Mouse (Mus musculus): ENCODE data around the gene Ppp1r14a.

The Ppp1r14a gene

DNA sequence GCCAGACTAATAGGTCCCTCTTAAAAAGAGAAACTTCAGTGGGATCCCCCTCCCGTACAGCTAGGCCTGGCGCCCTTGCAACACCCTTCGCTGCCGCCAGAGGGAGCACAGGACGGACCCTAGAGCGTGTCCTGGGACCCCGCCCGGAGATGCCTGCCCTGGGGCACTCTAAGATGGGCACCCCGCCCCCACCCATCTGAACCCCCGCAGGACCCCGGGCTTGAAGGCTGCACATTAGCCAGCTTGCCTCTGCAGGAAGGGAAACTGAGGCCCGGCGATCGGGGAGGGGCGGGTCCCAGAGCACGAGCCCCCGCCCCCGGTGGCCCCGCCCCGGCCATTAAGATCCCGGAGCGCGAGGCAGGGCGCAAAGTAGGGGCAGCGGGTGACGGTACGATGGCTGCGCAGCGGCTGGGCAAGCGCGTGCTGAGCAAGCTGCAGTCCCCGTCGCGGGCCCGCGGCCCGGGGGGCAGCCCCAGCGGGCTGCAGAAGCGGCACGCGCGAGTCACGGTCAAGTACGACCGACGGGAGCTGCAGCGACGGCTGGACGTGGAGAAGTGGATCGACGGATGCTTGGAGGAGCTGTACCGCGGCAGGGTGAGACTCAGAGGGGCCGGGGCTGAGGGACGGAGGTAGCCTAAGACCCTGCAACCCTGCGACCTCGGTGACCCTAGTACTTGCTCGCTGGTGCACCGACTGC, at the start of gene Ppp1r14a:
Gene Ppp1r14a (plus strand): TSS at position 367 of the 697 bp plus-strand sequence.
- peak; percentile 89 for DNase-seq

GRCm38 (mm10) chr7:29244732-29245416, 44.2 kb upstream of the Ppp1r14a start:
- DNase-seq: peak; percentile 41

- no peak for DNase-seq
Measured at GRCm38 (mm10) chr7:29246015-29246414, 43.1 kb upstream of the Ppp1r14a start.

DNA sequence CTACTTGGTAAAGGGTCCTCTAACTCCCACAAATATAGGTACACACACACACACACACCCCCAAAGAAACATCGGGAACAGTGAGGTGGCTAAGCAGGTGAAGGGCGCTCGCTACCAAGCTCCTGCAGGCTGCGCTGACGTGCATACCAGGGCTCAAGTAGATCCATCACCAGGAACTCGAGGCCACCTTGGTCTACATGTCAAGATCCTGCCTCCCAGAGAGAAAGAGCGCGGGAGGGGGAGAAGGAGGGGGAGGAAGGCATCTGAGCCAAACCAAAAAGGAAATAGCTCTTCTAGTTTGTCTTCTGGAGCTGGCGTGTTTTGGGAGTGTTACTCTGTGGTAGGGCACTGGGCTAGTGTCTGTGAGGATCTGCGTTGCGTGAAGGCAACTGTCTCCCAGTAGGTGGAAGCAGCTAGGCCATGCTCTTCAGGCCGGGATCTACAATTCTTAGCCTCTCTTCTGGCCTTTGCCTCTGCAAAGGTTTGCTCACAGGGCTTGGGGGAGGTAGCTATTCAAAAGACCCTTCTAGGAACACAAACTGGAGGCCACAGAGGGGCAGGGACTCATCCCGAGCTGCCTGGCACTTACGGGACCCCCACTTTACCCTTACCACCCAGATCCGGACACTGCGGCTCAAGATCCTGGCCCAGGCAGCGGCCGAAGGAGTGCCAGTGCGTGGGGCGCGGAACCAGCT, 42.3 kb upstream of the Ppp1r14a start:
- no peak for DNase-seq

- peak; percentile 89 for DNase-seq
Measured at GRCm38 (mm10) chr7:29247314-29247700, 41.8 kb upstream of the Ppp1r14a start.

DNA sequence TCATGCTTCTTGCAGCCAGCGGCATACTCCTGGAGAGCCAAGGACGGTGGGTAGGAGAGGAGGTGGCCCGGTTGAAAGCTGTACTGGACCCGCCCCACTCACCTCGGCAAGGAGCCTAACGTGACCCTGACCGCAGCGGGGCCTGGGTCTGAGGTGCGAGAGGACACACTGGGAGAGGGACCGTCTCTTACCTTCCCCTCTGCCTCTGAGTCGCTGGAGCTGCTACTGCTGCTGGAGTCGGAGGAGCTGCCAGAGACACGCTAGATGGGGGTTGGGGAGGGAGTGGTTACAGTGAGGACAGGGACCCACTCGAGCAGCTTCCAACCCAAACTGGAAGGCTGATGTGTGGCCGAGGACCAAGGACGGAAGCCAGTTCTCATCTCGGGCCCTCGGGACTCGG, 41.4 kb upstream of the Ppp1r14a start:
- DNase-seq: peak; percentile 32

GRCm38 (mm10) chr7:29248261-29248841, 40.8 kb upstream of the Ppp1r14a start, which contains the start of gene 2200002D01Rik:
TSS of gene 2200002D01Rik (minus strand) at chr7:29248466.
- peak; percentile 46 for DNase-seq

- no peak for DNase-seq
Measured at GRCm38 (mm10) chr7:29251166-29251565, 37.9 kb upstream of the Ppp1r14a start.

DNA sequence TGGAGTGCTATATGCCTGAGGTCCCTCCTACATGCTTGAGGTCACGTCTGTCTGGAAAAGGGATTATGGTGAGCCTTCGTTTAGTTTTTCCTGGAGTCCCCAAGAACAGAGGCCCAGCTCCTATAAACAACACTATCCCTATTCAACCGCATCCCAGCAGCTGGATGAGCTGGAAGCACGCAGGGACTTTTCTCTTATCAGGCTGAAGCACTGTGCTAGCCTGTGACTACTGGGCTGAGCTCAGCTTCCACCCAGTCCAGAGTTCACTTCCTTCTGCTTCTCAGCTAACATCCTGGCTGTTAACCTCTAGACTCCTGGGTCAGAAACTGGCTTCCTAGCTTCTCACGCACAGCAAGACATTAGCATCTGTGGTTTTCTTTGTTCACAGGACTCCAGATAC, 35.3 kb upstream of the Ppp1r14a start:
- no peak for DNase-seq

DNA sequence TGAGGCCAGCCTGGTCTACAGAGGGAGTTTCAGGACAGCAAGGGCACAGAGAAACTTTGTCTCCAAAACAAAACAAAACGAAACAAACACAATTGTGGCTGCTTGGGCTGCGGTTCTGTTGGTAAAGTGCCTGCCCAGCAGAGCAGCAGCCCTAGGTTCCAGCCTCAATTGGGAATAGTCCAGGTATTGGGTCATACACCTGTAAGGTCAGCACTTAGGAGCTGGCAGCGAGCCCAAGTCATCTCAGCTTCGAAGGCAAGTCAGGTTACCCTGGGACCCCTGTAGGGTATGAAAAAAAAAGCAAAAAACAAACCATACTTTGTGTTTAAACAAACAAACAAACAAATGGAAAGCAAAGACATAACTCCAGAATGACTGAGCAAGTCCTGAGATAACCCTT, 33.2 kb upstream of the Ppp1r14a start:
- DNase-seq: no peak

- peak; percentile 79 for DNase-seq
Measured at GRCm38 (mm10) chr7:29257368-29257767, 31.7 kb upstream of the Ppp1r14a start.

DNA sequence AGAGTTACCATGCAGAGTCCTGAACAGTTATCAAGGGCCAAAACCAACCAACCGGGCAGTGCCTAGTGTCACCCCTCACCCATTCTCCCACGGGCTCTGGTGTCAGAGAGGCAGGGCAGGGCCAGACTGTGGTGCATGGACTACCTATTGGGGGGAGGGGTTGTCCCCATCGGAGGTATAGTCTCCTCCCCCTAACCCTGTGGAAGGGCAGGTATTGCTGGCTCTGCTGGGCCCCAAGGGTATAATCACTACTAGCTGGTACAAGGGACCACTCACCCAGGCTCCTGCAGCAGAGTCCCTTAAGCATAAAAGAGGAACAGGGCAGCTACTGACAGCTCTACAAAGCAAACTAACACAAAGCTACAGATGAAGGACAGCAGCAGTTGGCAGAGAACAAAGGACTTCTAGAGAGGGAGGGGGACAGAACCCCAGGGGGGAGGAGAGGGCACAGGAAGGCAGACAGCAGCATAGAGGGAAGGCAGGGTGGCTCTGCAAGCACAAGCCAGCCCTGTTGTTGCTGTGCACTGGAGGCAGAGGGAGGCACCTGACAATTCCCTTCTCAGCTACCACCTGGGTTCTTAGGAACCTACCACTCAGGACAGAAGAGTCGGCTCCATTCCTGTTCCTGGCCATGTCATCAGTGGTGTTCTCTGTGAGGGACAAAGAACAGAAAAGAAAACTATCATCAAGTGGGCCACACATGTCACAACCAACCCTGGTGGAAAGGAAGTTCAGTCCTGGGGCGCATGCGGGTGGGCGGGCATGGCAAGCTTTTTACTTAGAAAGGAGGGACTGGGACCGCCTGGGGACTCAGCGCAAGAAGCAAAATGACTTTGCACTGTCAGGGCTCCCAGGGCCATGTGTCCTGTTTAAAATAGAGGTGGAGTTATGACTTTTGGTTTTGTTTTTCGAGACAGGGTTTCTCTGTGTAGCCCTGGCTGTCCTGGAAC, 29.1 kb upstream of the Ppp1r14a start:
- DNase-seq: no peak

GRCm38 (mm10) chr7:29262151-29262550, 27.0 kb upstream of the Ppp1r14a start:
- DNase-seq: no peak

GRCm38 (mm10) chr7:29263831-29264230, 25.3 kb upstream of the Ppp1r14a start:
- DNase-seq: no peak

DNA sequence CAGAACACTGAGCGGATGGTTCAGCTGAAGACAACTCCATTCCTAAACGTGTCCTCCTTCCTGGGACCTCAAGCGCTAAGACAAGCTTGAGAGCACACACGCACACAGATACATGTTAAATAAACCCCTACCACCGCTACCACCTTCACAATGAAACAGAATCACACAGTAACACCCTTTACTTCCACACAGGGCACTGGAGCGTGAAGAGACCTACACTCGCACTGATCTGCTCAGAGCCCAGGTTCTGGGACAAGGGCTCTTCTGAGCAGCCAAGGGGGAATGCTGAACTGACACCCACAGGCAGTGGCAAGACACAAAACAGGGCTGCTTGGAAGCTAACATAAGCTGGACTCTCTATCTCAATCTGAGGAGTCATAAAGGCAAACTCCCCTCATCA, 23.5 kb upstream of the Ppp1r14a start:
- no peak for DNase-seq

DNA sequence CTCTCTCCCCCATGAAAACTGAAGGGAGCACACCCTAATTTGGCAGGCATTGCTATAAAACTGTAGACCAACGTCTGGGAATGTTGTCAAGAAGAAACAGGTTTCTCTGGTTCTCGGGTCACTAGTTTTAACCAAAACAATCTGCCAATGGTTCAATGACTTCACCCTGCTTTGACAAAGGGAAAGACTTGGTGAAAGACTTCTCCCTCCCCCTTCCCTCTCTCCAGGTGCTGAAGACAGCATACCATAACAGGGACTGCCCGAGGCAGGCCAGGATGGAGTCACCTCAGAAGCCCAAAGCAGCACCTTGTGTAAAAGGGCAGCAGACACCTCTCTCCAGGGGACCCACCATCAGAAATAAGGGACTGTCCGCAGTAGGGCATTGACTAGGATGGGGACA, 22.2 kb upstream of the Ppp1r14a start:
- DNase-seq: no peak

DNA sequence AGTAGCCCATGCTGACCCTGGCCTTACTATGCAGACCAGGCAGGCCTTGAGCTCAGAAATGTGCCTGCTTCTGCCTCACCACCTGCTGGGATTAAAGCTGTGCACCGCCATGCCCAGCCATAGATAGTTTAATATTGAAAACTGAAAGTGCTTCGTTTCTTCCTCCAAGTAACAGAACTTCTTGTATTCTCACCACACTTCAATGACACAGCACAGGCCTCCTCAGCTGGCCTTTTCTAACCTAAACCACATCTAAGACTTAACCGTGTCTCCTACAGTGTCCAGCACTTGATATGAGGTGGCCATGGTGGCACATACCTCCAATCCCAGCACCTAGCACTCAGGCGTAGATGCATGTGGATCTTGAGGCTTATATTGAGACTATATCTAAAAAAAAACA, 18.7 kb upstream of the Ppp1r14a start:
- DNase-seq: no peak

DNA sequence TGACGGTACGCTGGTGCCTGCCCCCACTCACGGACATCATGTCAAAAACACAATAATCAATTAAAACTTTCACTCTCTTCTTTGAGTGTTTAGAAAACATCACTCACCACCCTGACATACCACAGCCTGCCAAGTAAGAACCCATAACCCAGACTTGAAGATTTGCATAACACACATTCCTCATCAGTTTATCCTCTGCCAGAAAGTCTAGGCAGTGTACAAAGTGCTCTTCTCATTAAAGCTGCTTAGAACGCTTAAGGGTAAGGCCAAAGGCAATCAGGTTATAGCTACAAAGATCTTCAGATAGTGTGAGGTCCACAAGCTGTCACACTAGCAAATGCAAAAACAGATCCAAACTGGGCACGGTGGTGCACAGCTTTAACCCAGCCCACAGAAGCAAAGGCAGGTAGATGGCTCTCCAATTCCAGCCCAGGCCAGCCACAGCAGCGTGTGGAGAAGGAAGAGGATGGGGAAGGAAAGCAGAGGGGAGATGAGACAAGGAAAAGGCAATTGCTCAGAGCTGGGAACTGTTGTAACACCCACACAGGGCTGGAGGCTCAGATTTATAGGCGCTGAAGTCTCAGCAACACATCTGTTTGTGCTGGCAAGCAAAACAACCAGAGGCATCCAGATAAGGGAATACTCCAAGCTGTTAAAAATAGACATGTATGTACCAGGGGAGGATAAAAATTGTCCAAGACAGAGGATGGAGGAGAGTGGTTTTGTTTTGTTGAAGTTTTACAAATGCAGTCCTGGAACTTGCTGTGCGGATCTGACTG, 17.2 kb upstream of the Ppp1r14a start:
- no peak for DNase-seq

GRCm38 (mm10) chr7:29276715-29277114, 12.4 kb upstream of the Ppp1r14a start:
- no peak for DNase-seq

- no peak for DNase-seq
Measured at GRCm38 (mm10) chr7:29277510-29277909, 11.6 kb upstream of the Ppp1r14a start.

DNA sequence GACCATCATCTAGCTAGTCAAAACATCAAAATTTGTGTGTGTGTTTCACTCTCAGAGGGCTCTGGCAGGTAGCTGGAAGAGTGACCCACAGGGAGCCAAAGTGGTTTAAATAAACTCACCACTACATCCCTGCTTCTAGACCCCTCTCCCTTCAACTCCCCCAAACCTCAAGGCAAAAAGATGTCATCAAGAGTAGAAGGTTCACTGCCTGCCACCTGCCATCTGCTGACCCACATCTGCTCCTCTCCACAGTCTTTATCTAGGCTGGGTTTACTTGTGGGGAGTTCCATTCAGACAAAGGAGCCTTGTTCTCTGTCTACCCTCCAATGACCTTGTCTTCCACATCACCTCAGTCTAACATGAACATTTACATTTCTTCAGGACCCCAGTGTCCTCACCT, 9.8 kb upstream of the Ppp1r14a start:
- no peak for DNase-seq

DNA sequence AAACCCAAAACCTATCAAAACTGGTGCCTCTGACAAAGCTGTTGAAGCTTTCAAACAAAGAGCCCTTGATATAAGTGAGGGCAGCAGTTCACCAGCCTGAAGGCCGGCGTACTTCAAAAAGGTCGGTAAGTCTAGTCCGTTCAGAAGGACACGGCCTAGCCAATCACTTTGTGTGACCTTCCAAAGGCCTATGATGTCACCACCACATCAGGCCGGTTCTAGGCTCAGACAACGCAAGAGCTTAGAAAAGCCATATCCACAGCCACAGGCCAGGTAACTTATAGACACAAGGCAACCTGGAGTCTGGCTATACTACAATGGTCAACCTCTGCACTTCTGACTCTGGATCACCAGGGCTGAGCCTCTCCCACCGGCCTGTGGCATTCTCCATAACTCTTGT, 9.2 kb upstream of the Ppp1r14a start:
- no peak for DNase-seq

Measured in lung, postnatal 14 days (tissue).